Mouse (Mus musculus) heart, postnatal 0 days (tissue): ENCODE measurements at regions not wholly inside any gene's neighbourhood (a gene's known extent, or its start where the extent isn't known, plus 50 kb on each side); places are given as distances from the start of the nearest gene placed in this dataset.

ENCODE experiments used
- CTCF ChIP-seq: IDR thresholded peaks from 2 replicates; pipeline ENCODE4 v1.5.1; 2016; ENCODE audit warnings: antibody characterized with exemption, control low read depth, low read depth
- EP300 ChIP-seq: IDR thresholded peaks from 2 replicates; pipeline ENCODE4 v1.6.1; 2016; ENCODE audit warnings: antibody characterized with exemption, low read depth

- TF ChIP-seq CTCF (no peak; the same call in 1 of the 2 replicates), EP300 (no peak)
These were observed 135.3 kb upstream of the Slc38a2 start for GRCm38 (mm10) chr15:96834862-96835261.
